Mouse (Mus musculus): ENCODE measurements around the gene Msh5. TPM values are rescaled to one million over a fixed set of nuclear protein-coding genes. Genes with fewer than 3 reads are reported as not detected.
A peak's percentile ranks its signal among the peaks of the same experiment; 100 is the strongest.
"Not testable (repeated sequence)": the region's sequence is repeated elsewhere in the genome, so short reads cannot be mapped to it uniquely, and the experiment has no call there.

The Msh5 gene
- total RNA-seq, 1 experiment from 2014 or later, result 0.76 TPM

GRCm38 (mm10) chr17:35051156-35052086, 4.9 kb upstream of the Msh5 start:
- peak; percentile 80 for ATAC-seq (replicated peaks; ENCODE audit: insufficient number of reproducible peaks, low FRiP score, low TSS enrichment, poor library complexity, severe bottlenecking)

GRCm38 (mm10) chr17:35050126-35050750, 3.7 kb upstream of the Msh5 start:
- ATAC-seq (replicated peaks; ENCODE audit: insufficient number of reproducible peaks, low FRiP score, low TSS enrichment, poor library complexity, severe bottlenecking), result peak; percentile 24

GRCm38 (mm10) chr17:35049561-35050016, 3.0 kb upstream of the Msh5 start, which contains the start of gene Clic1:
Gene Clic1, plus strand, starts transcription at chr17:35049966.
- ATAC-seq (replicated peaks; ENCODE audit: insufficient number of reproducible peaks, low FRiP score, low TSS enrichment, poor library complexity, severe bottlenecking), result no peak; the same call in 1 of the 2 replicates

GRCm38 (mm10) chr17:35048932-35049440, 2.4 kb upstream of the Msh5 start:
- no peak for ATAC-seq (replicated peaks; ENCODE audit: insufficient number of reproducible peaks, low FRiP score, low TSS enrichment, poor library complexity, severe bottlenecking)

- no peak for ATAC-seq (replicated peaks; ENCODE audit: insufficient number of reproducible peaks, low FRiP score, low TSS enrichment, poor library complexity, severe bottlenecking)
Observed at GRCm38 (mm10) chr17:35048149-35048931, 1.8 kb upstream of the Msh5 start.

- no peak for ATAC-seq (replicated peaks; ENCODE audit: insufficient number of reproducible peaks, low FRiP score, low TSS enrichment, poor library complexity, severe bottlenecking)
Observed at GRCm38 (mm10) chr17:35047688-35048087, 1.1 kb upstream of the Msh5 start.

- ATAC-seq (replicated peaks; ENCODE audit: insufficient number of reproducible peaks, low FRiP score, low TSS enrichment, poor library complexity, severe bottlenecking), result no peak
Observed at GRCm38 (mm10) chr17:35045807-35046680, 501 bp downstream of the Msh5 start.

- no peak for ATAC-seq (replicated peaks; ENCODE audit: insufficient number of reproducible peaks, low FRiP score, low TSS enrichment, poor library complexity, severe bottlenecking)
Observed at GRCm38 (mm10) chr17:35044904-35045806, 1.4 kb downstream of the Msh5 start.

GRCm38 (mm10) chr17:35043794-35044193, 2.8 kb downstream of the Msh5 start:
- ATAC-seq (replicated peaks; ENCODE audit: insufficient number of reproducible peaks, low FRiP score, low TSS enrichment, poor library complexity, severe bottlenecking), result no peak

GRCm38 (mm10) chr17:35039121-35039873, 7.2 kb downstream of the Msh5 start:
- ATAC-seq (replicated peaks; ENCODE audit: insufficient number of reproducible peaks, low FRiP score, low TSS enrichment, poor library complexity, severe bottlenecking), result no peak

- no peak for ATAC-seq (replicated peaks; ENCODE audit: insufficient number of reproducible peaks, low FRiP score, low TSS enrichment, poor library complexity, severe bottlenecking)
Observed at GRCm38 (mm10) chr17:35034896-35035295, 11.6 kb downstream of the Msh5 start.

GRCm38 (mm10) chr17:35033703-35034102, 12.8 kb downstream of the Msh5 start:
- ATAC-seq (replicated peaks; ENCODE audit: insufficient number of reproducible peaks, low FRiP score, low TSS enrichment, poor library complexity, severe bottlenecking), result not testable (repeated sequence)

GRCm38 (mm10) chr17:35032323-35032870, 14.1 kb downstream of the Msh5 start:
- no peak for ATAC-seq (replicated peaks; ENCODE audit: insufficient number of reproducible peaks, low FRiP score, low TSS enrichment, poor library complexity, severe bottlenecking)

- no peak for ATAC-seq (replicated peaks; ENCODE audit: insufficient number of reproducible peaks, low FRiP score, low TSS enrichment, poor library complexity, severe bottlenecking)
Observed at GRCm38 (mm10) chr17:35031880-35032279, 14.7 kb downstream of the Msh5 start.

- ATAC-seq (replicated peaks; ENCODE audit: insufficient number of reproducible peaks, low FRiP score, low TSS enrichment, poor library complexity, severe bottlenecking), result no peak
Observed at GRCm38 (mm10) chr17:35031272-35031671, 15.3 kb downstream of the Msh5 start.
